Mouse (Mus musculus) right cerebral cortex, adult 2 months (tissue): ENCODE results near the gene Usp10.

ENCODE experiments used
- DNase-seq, 2 experiments: peaks; one replicate each; pipeline ENCODE4 v3.0.0; 2021 to 2022; ENCODE audit warnings: low spot score in 2 of 2

Gene Usp10

GRCm38 (mm10) chr8:119960531-119961104 is 50.5 kb downstream of the Usp10 start:
- peak; percentile 61 to 70 for DNase-seq

GRCm38 (mm10) chr8:119964859-119965258 is 54.7 kb downstream of the Usp10 start:
- no peak for DNase-seq

- no peak for DNase-seq
Measured at GRCm38 (mm10) chr8:119967435-119967834, 57.3 kb downstream of the Usp10 start.

GRCm38 (mm10) chr8:119970169-119970568 is 60.0 kb downstream of the Usp10 start:
- DNase-seq: peak; percentile 42 to 61

GRCm38 (mm10) chr8:119972558-119972957 is 62.4 kb downstream of the Usp10 start:
- no peak for DNase-seq

- no peak for DNase-seq
Measured at GRCm38 (mm10) chr8:119978770-119979381, 68.7 kb downstream of the Usp10 start.

GRCm38 (mm10) chr8:119981253-119981652 is 71.1 kb downstream of the Usp10 start:
- no peak for DNase-seq

- DNase-seq: no peak
Measured at GRCm38 (mm10) chr8:119984085-119984484, 73.9 kb downstream of the Usp10 start.

- no peak for DNase-seq
Measured at GRCm38 (mm10) chr8:119986174-119986573, 76.0 kb downstream of the Usp10 start.

GRCm38 (mm10) chr8:119988087-119988486 is 77.9 kb downstream of the Usp10 start:
- DNase-seq: peak; percentile 13 to 24

GRCm38 (mm10) chr8:119992249-119992648 is 82.1 kb downstream of the Usp10 start, which contains the start of gene Crispld2:
Gene Crispld2, plus strand, starts transcription at chr8:119992438.
- peak; percentile 51 to 53 for DNase-seq

GRCm38 (mm10) chr8:119994114-119994513 is 84.0 kb downstream of the Usp10 start:
- no peak for DNase-seq

- DNase-seq: no peak
Measured at GRCm38 (mm10) chr8:119994556-119994955, 84.4 kb downstream of the Usp10 start.

- no peak for DNase-seq
Measured at GRCm38 (mm10) chr8:119997266-119997665, 87.1 kb downstream of the Usp10 start.

GRCm38 (mm10) chr8:120000461-120000860 is 90.3 kb downstream of the Usp10 start:
- no peak for DNase-seq

- DNase-seq: no peak
Measured at GRCm38 (mm10) chr8:120001712-120002111, 91.6 kb downstream of the Usp10 start.

GRCm38 (mm10) chr8:120002348-120002747 is 92.2 kb downstream of the Usp10 start:
- no peak for DNase-seq

- DNase-seq: no peak
Measured at GRCm38 (mm10) chr8:120004154-120004702, 94.1 kb downstream of the Usp10 start.

- no peak for DNase-seq
Measured at GRCm38 (mm10) chr8:120004705-120005381, 94.7 kb downstream of the Usp10 start.

GRCm38 (mm10) chr8:120006645-120007160 is 96.5 kb downstream of the Usp10 start:
- DNase-seq: no peak
